Mouse (Mus musculus): ENCODE results near the gene Tex36. TPM values are rescaled to one million over a fixed set of nuclear protein-coding genes. Genes with fewer than 3 reads are reported as not detected.

Gene Tex36
- total RNA-seq, 2 experiments from 2014 or later = not detected

- no peak for DNase-seq (ENCODE audit: low spot score in 2 of 2)
- intact Hi-C loops (cut with DNase I) = loop anchor here (10.0 kb wide), 1 partner anchor 120 kb away; no protein-coding TSS in a partner anchor
Observed at GRCm38 (mm10) chr7:133604427-133605081, 2.6 kb upstream of the Tex36 start.

DNA sequence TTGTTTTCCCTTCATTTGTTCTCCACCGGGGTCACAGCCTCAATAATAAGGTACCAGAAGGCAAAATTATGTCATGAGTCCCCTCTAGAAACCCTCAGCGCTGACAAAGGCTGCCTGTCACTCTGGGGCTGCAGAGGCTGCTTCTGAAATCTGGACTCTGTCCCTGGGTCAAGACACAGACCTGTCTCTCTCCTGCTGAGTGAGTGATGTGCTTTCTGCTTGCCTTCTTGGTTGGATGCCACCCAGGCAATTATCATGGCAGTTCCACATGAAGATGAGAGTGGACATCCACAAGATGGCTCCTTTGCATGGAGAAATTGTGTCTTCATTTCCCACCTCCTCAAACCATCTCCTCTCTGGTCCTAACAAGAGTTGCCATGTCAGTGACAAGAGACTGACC, 1.2 kb upstream of the Tex36 start:
- intact Hi-C loops (cut with DNase I) = loop anchor here (10.0 kb wide), 1 partner anchor 118 kb away; no protein-coding TSS in a partner anchor
- no peak for DNase-seq (ENCODE audit: low spot score in 2 of 2)

DNA sequence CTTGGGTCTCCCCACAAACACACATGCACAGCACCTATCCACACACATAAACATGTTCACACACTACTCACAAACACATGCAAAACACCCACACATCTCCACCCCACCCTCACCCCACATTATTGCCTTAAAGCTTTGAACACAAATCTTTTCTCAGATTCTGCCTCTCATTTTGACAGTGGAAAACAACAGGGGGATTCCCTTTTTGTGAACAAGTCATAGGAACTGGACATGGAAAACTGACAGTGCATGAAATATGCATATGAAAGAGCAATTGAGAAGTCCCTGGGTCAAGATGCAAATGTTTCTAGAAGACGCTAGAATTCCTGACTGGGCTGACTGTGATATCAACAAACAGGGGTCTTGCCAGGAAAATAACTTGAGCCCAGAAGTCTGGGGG, 1.4 kb downstream of the Tex36 start:
- intact Hi-C loops (cut with DNase I) = loop anchor here (10.0 kb wide), 1 partner anchor 116 kb away; no protein-coding TSS in a partner anchor
- DNase-seq (ENCODE audit: low spot score in 2 of 2) = no peak

DNA sequence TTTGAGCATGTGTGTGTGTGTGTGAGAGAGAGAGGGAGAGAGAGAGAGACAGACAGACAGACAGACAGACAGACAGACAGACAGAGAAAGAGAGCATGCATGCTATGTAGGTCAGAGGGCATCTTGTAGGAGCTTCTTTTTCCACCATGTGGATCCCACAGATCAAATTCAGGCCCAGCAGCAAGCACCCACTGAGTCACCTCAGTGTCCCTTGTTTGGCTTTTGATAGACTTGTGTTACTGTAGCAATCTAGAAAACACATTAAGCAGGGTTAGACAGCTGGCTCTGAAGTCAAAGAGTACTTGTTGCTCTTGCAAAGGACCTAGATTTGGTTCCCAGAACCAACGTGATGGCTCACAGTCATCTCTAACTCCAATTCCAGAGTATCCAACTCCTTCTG, 10.2 kb downstream of the Tex36 start:
- no peak for DNase-seq (ENCODE audit: low spot score in 2 of 2)
- intact Hi-C loops (cut with DNase I) = no loop called here

GRCm38 (mm10) chr7:133583216-133583615, 18.7 kb downstream of the Tex36 start:
- DNase-seq (ENCODE audit: low spot score in 2 of 2) = no peak

GRCm38 (mm10) chr7:133580296-133580640, 21.7 kb downstream of the Tex36 start:
- intact Hi-C loops (cut with DNase I) = no loop called here
- peak; percentile 34 to 55 for DNase-seq (ENCODE audit: low spot score in 2 of 2)

More at GRCm38 (mm10) chr7:133583216-133583615, 18.7 kb downstream of the Tex36 start:
- intact Hi-C loops (cut with DNase I) = no loop called here

DNA sequence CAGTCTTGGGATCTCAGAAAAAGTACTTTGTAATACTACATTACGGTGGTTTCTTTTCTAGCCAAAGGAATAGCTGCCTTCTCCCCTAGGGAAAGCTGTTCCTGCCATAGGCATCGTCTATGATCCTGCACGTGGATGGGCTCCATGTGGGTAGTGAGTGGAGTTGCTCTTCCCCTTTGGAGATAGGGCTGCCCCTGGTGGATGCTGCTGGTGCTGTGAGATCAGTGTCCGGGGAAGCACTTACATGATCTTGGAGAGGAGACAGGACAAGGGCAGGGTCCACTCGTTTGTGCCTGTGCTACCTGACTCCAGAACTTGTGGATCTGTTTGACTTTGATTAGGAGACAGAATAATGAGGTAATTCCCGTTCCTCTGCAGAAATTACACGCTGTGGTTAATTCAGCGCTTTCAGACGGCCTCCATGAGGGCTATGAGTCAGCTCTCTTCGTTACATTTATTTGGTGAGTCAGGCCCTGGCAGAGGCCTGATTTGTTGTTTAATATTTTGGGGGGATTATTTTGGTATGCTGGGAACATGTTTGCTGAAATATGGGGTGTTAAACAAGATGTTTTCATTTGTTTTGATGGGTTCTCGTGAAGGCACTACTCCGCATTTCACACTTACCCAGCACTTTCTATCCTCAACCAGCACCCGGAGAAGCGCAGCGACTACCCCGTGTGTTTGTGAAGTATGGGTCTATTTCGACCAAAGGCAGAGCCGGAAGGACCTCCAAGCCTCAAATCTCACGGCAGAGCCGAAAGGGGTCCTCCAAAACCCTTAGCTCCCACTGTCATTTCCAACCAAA, 22.3 kb downstream of the Tex36 start:
- peak; percentile 30 to 41 for DNase-seq (ENCODE audit: low spot score in 2 of 2)
- intact Hi-C loops (cut with DNase I) = no loop called here

GRCm38 (mm10) chr7:133576825-133577224, 25.1 kb downstream of the Tex36 start:
- DNase-seq (ENCODE audit: low spot score in 2 of 2) = no peak
- intact Hi-C loops (cut with DNase I) = no loop called here

- no peak for DNase-seq (ENCODE audit: low spot score in 2 of 2)
- intact Hi-C loops (cut with DNase I) = no loop called here
Observed at GRCm38 (mm10) chr7:133576281-133576680, 25.7 kb downstream of the Tex36 start.

DNA sequence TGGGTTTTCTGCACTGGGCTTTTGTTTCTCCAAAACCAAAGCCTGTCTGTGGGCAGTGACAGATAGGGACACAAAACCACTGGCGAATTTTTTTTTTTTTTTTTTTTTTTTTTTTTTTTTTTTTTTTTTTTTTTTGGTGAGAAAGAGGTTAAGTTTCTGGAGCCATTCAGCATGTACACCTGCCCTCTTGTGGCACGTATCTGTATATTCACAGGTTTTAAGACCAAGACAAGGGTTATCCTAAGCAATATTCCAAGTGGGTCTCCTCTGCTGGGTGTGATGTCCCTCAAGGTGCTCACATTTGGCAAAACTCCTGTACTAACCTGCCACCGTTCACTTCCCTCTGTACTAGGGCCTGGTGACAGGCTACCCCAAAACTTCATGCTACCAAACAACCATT, 30.0 kb downstream of the Tex36 start:
- peak; percentile 16 to 40 for DNase-seq (ENCODE audit: low spot score in 2 of 2)
- intact Hi-C loops (cut with DNase I) = no loop called here

DNA sequence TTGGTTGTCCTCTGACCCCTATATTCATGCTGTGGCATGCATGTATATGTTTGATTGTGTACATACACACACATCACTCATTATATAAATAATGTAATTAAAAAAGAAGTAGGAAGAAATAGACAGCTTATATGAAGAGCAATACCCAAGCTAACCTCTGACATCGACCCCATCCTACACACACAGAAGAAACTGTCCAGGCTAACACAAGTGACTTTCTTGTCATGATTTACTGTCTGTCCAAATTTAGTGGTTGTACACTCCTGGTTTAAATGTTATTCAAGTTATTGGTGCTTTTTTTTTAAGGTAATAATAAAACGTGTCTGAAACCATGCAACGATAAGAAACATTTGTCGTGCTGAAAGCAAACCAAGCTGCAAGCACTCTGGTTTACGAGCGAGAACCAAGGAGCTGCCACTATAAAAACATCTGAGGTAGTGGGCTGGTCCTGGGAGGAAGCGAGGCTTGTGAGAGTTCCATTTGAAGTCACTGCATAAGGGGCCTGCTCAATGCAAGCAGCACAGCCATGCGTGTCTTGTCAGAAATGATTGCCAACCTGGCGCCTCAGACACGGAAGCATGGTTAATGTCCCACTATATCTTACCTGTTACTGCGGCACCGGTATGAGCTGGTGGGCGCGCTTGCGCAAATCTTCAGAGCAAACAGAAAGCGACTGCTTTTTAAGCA, 32.6 kb downstream of the Tex36 start:
- DNase-seq (ENCODE audit: low spot score in 2 of 2) = no peak
- intact Hi-C loops (cut with DNase I) = no loop called here

GRCm38 (mm10) chr7:133564600-133564999, 37.4 kb downstream of the Tex36 start:
- intact Hi-C loops (cut with DNase I) = no loop called here
- DNase-seq (ENCODE audit: low spot score in 2 of 2) = no peak

DNA sequence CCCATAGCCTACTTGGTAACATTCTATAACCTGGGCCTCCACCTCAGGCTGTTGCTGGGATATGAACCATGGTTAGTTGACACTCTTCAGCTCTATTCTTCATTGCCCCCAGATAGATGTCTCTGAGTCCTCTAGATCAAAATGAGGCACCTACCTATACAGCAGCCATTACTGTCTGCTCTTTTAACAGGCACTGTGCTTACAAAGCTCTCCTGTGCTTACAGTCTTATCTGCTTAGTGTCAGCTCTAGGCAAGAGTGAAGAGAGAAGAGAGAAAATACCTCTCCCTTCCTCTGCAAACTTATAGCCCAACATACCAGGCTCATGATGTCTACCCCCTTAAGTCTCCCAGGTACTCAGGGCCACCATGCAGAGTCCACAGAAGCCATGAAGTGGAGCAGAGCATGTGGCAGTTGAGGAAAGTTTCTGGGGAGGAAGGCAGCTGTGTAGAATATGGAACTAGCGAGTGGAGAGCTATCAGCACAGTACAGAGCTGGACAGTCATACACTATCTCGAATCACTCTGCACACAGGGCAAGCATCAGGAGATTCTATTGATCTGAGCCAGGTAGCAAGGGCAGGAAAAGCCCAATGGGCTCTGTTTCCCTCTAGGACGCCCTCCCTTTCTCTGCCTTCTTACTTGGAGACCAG, 38.7 kb downstream of the Tex36 start:
- intact Hi-C loops (cut with DNase I) = no loop called here
- DNase-seq (ENCODE audit: low spot score in 2 of 2) = no peak

- DNase-seq (ENCODE audit: low spot score in 2 of 2) = no peak
- intact Hi-C loops (cut with DNase I) = loop anchor here (10.0 kb wide), 1 partner anchor 521 kb away; no protein-coding TSS in a partner anchor
Observed at GRCm38 (mm10) chr7:133555786-133556492, 46.0 kb downstream of the Tex36 start.

DNA sequence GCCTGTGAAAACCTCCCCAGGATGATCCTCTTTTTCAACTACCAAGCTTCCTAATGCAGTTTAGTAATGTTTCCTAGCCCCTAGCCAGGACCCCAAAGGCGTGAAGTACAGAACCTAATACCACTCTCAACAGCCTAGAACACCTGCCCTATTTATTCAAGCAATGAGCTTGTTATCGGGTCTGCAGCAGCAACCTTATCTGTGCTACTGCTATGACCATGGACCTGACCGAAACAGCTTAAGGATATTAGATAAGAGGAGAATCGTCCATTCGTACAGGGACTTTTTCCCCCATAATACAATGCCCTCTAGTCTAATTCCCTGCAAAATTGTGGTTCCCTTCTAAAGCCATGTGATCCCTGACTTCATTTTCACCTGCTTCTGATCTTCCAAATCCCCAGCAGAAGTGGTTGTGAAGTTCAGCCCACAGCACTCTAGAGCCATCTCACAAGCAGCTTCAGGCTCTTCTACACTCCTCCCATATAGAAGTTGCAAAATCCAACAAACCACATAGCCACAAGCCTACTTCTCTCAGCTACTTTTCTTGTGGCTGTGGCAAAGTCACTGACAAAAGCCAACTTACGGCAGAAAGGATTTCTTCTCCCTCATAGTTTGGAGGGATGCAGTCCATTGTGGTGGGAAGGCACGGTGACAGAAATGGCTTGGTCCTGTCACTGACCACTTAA, 49.5 kb downstream of the Tex36 start:
- no peak for DNase-seq (ENCODE audit: low spot score in 2 of 2)
- intact Hi-C loops (cut with DNase I) = loop anchor here (10.0 kb wide), 1 partner anchor 518 kb away; no protein-coding TSS in a partner anchor

GRCm38 (mm10) chr7:133551000-133551399, 51.0 kb downstream of the Tex36 start:
- intact Hi-C loops (cut with DNase I) = loop anchor here (10.0 kb wide), 1 partner anchor 516 kb away; no protein-coding TSS in a partner anchor
- no peak for DNase-seq (ENCODE audit: low spot score in 2 of 2)

- intact Hi-C loops (cut with DNase I) = no loop called here
- no peak for DNase-seq (ENCODE audit: low spot score in 2 of 2)
Observed at GRCm38 (mm10) chr7:133548434-133548833, 53.5 kb downstream of the Tex36 start.

DNA sequence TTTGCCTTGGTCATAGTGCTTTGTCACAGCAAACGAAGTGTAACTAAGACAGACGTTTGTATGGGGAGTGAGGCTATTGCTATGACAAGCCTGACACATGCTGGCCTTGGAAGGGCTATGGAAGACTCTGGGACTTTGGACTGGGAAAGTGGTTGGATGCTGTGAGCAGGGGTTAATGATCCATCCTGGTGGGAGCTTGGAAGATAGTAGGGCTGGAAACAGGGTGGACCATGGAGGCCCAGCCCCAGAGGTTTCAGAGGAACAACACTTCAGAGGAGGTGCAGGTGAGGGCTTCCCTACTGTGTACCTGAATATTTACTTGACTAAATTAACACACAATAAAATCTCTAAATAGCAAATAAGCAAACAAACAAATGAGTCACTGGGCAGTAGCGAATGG, 56.3 kb downstream of the Tex36 start:
- intact Hi-C loops (cut with DNase I) = no loop called here
- no peak for DNase-seq (ENCODE audit: low spot score in 2 of 2)
